Mouse (Mus musculus): ENCODE measurements around the gene Hs1bp3. TPM values are rescaled to one million over a fixed set of nuclear protein-coding genes. Genes with fewer than 3 reads are reported as not detected.
A peak's percentile ranks its signal among the peaks of the same experiment; 100 is the strongest.

The Hs1bp3 gene
- total and polyA plus RNA-seq, 2 experiments from 2014 or later, result 3.8 to 5.5 TPM

DNA sequence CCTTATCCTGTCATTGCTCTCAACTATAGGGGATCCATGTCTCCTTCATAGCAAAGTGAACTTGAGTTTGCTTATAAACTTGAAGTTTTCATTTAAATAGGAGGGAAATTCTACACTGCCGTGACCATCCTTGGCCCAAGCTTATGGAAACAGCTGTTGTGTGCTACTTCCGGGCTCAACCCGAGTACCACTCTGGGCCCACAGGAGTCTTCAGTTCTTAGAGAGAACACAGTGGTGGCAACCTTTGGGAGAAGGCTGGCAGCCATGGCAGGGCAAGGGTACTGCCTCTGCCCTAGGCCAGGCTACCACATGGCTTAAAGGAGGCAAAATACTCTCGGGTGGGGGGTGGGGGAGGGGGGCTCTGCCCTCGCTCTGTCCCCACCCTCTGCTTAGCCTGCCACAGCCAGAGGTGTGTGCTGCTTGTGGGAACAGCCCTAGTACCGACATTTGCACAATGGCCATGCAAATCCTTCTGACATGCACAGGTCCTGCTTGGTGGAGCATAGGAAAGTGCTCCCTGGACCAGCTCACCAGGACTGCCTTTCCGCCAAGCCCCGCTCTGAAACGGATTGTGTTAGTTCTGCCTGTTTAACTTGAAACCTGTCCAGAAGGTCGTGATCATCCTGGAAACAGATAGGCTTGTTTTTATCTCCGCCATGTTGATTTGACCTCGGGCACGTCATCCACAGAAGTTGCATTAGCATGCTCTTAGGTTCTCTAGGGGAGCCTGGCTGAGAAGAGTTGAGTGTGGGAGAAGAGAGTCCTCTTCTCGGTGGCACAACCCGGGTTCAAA lies 31.8 kb upstream of the Hs1bp3 start:
- Histone ChIP-seq H3K4me2 (ENCODE audit: low read depth, low read length) (no peak overlapping the region), H3K27ac (no peak overlapping the region), H3K4me1 (ENCODE audit: insufficient read depth, low read length) (no peaks in the 10 kb centered on the region), H3K9me3 (ENCODE audit: low read length) (no peaks in the 10 kb centered on the region), H3K36me3 (ENCODE audit: insufficient read depth, low read length) (no peaks in the 10 kb centered on the region), H3K4me3 (ENCODE audit: low read length) (no peak overlapping the region), H3K9ac (replicated peaks; ENCODE audit: low read length) (no peak overlapping the region), H3K27me3 (ENCODE audit: insufficient read depth, low read length) (no peaks in the 10 kb centered on the region)
- no peak for TF ChIP-seq CTCF (IDR thresholded peaks at IDR 0.05; ENCODE audit: low read depth)
- WGBS, result 77% methylated on average over 15 of the region's 15 CpGs
- no peak for ATAC-seq
- no peak for DNase-seq (ENCODE audit: low spot score)

- no peak overlapping the region for H3K4me3 ChIP-seq (ENCODE audit: low read length)
- no peak overlapping the region for H3K27ac ChIP-seq
- no peaks in the 10 kb centered on the region for H3K36me3 ChIP-seq (ENCODE audit: insufficient read depth, low read length)
- TF ChIP-seq CTCF (IDR thresholded peaks at IDR 0.05; ENCODE audit: low read depth), result 0 out of 2 replicates have a peak, but pooled peaks have one; percentile 8
- no peaks in the 10 kb centered on the region for H3K9me3 ChIP-seq (ENCODE audit: low read length)
- 74% methylated on average over 3 of the region's 3 CpGs for WGBS
- no peaks in the 10 kb centered on the region for H3K27me3 ChIP-seq (ENCODE audit: insufficient read depth, low read length)
- ATAC-seq (no peak), DNase-seq (ENCODE audit: low spot score) (no peak)
- no peak overlapping the region for H3K9ac ChIP-seq (replicated peaks; ENCODE audit: low read length)
- H3K4me1 ChIP-seq (ENCODE audit: insufficient read depth, low read length), result peaks cover 9% of the 10 kb centered on the region
- H3K4me2 ChIP-seq (ENCODE audit: low read depth, low read length), result no peak overlapping the region
Observed at GRCm38 (mm10) chr12:8287970-8288369, 25.3 kb upstream of the Hs1bp3 start.

GRCm38 (mm10) chr12:8289099-8289498 lies 24.1 kb upstream of the Hs1bp3 start:
- 71% methylated on average over 5 of the region's 6 CpGs for WGBS
- no peak for ATAC-seq
- no peaks in the 10 kb centered on the region for H3K27me3 ChIP-seq (ENCODE audit: insufficient read depth, low read length)
- H3K36me3 ChIP-seq (ENCODE audit: insufficient read depth, low read length), result no peaks in the 10 kb centered on the region
- peaks cover 9% of the 10 kb centered on the region for H3K4me1 ChIP-seq (ENCODE audit: insufficient read depth, low read length)
- no peaks in the 10 kb centered on the region for H3K9me3 ChIP-seq (ENCODE audit: low read length)
- no peak for DNase-seq (ENCODE audit: low spot score)
- TF ChIP-seq CTCF (IDR thresholded peaks at IDR 0.05; ENCODE audit: low read depth), result no peak
- no peak overlapping the region for H3K27ac ChIP-seq
- no peak overlapping the region for H3K4me3 ChIP-seq (ENCODE audit: low read length)
- H3K4me2 ChIP-seq (ENCODE audit: low read depth, low read length), result no peak overlapping the region
- H3K9ac ChIP-seq (replicated peaks; ENCODE audit: low read length), result no peak overlapping the region

GRCm38 (mm10) chr12:8289499-8289898 lies 23.7 kb upstream of the Hs1bp3 start:
- no peaks in the 10 kb centered on the region for H3K36me3 ChIP-seq (ENCODE audit: insufficient read depth, low read length)
- H3K9ac ChIP-seq (replicated peaks; ENCODE audit: low read length), result no peak overlapping the region
- 86% methylated on average over 8 of the region's 8 CpGs for WGBS
- H3K27me3 ChIP-seq (ENCODE audit: insufficient read depth, low read length), result no peaks in the 10 kb centered on the region
- H3K4me1 ChIP-seq (ENCODE audit: insufficient read depth, low read length), result peaks cover 9% of the 10 kb centered on the region
- no peak overlapping the region for H3K27ac ChIP-seq
- no peak overlapping the region for H3K4me3 ChIP-seq (ENCODE audit: low read length)
- TF ChIP-seq CTCF (IDR thresholded peaks at IDR 0.05; ENCODE audit: low read depth), result no peak
- ATAC-seq (no peak), DNase-seq (ENCODE audit: low spot score) (no peak)
- no peak overlapping the region for H3K4me2 ChIP-seq (ENCODE audit: low read depth, low read length)
- no peaks in the 10 kb centered on the region for H3K9me3 ChIP-seq (ENCODE audit: low read length)

GRCm38 (mm10) chr12:8291157-8291853 lies 21.9 kb upstream of the Hs1bp3 start:
- DNase-seq (ENCODE audit: low spot score) (peak; percentile 78), ATAC-seq (peak; percentile 81)
- H3K27ac ChIP-seq, result no peak overlapping the region
- WGBS, result 35% methylated on average over 15 of the region's 15 CpGs
- TF ChIP-seq CTCF (IDR thresholded peaks at IDR 0.05; ENCODE audit: low read depth), result no peak
- peak overlapping the region; percentile 36 for H3K4me2 ChIP-seq (ENCODE audit: low read depth, low read length)
- H3K9ac ChIP-seq (replicated peaks; ENCODE audit: low read length), result no peak overlapping the region
- H3K4me3 ChIP-seq (ENCODE audit: low read length), result no peak overlapping the region; the same call in 1 of the 2 replicates
- H3K36me3 ChIP-seq (ENCODE audit: insufficient read depth, low read length), result no peaks in the 10 kb centered on the region
- no peaks in the 10 kb centered on the region for H3K27me3 ChIP-seq (ENCODE audit: insufficient read depth, low read length)
- no peaks in the 10 kb centered on the region for H3K9me3 ChIP-seq (ENCODE audit: low read length)
- H3K4me1 ChIP-seq (ENCODE audit: insufficient read depth, low read length), result peaks cover 9% of the 10 kb centered on the region

GRCm38 (mm10) chr12:8295307-8295913 lies 17.8 kb upstream of the Hs1bp3 start:
- no peak overlapping the region for H3K4me3 ChIP-seq (ENCODE audit: low read length)
- 53% methylated on average over 6 of the region's 6 CpGs for WGBS
- no peak overlapping the region for H3K4me2 ChIP-seq (ENCODE audit: low read depth, low read length)
- no peak overlapping the region for H3K27ac ChIP-seq
- ATAC-seq, result no peak
- no peaks in the 10 kb centered on the region for H3K9me3 ChIP-seq (ENCODE audit: low read length)
- TF ChIP-seq CTCF (IDR thresholded peaks at IDR 0.05; ENCODE audit: low read depth), result no peak
- H3K4me1 ChIP-seq (ENCODE audit: insufficient read depth, low read length), result peaks cover 9% of the 10 kb centered on the region
- no peak overlapping the region for H3K9ac ChIP-seq (replicated peaks; ENCODE audit: low read length)
- H3K27me3 ChIP-seq (ENCODE audit: insufficient read depth, low read length), result peaks cover 36% of the 10 kb centered on the region
- H3K36me3 ChIP-seq (ENCODE audit: insufficient read depth, low read length), result no peaks in the 10 kb centered on the region
- no peak for DNase-seq (ENCODE audit: low spot score)

All from hindbrain, postnatal 0 days (tissue).